Mouse (Mus musculus) urinary bladder, adult 18-20 months (tissue): ENCODE results near the gene Hectd1.

Experiments used
- DNase-seq, 2 experiments: peaks; one replicate each; pipeline ENCODE4 v3.0.0; 2022; ENCODE audit warnings: low spot score in 2 of 2, mixed read lengths in 2 of 2

The Hectd1 gene

DNA sequence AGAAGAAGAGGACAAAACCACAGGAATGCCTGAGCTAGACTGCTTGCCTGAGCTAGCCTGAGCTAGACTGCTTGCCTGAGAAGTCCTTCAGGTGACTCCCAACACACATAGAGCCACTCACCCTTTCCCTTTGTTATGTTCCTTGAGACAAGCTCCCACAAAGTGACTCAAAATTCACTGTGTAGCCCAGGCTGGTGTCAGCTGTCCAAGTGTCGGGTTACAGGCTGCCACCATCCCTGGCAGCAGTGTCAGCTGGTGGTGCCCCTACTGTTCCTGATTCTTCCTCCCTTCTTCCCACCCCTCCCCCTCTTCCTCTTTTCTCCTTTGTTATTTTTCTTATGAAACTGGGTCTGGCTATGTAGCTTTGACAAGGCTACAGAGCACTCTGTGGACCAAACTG lies 125.5 kb downstream of the Hectd1 start:
- DNase-seq, result no peak

DNA sequence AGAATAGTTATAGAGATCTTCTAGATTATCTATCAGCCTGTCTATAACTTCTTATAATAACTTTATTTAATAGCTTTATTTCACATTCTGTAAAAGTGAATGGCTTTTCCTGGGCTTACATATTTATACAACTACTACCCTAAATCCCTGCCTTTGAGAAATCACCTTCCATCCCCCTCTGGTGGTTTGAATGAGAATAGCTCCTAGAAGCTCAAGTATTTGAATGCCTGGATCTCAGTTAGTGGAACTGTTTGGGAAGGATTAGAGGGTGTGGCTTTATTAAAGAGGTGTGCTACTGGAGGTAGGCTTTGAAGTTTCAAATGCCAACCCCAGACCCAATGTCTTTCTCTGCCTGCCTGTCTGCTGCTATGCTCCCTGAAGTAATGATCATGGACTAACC lies 127.6 kb downstream of the Hectd1 start:
- DNase-seq, result no peak

DNA sequence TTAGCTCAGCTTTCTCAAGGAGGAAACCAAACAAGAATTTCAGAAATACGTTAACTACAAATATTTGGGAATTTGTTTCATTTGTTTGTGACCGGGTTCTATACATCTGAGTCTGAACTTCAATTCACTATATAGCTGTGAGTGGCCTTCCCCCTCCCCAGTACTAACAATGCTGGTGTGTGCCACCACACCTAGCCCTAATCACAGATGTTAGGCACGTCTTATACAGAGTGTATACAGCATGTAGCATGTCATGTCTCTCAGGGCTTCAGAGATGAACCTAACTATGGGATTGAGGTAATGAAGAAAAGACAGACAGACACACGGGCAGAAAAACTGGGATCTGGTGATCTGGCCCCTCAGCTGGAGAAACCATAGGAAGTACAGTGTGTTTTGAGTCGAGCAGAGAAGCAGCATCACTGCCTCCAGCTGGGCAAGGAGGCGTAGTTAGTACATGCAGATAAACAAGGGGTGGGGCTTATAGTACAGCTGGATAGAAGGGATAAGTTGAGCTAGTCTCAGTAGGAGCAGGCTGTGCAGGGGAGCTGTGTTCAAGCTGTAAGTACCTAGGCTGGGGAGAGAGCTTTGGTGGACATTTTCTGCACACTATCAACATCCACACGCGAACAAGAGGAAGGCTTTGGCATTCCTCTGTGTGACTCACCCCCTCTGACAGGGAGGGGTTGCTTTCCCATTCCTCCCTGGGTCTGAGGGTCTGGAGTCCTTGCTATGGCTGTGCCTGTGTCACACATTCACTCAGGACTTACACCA lies 129.5 kb downstream of the Hectd1 start:
- no peak for DNase-seq

DNA sequence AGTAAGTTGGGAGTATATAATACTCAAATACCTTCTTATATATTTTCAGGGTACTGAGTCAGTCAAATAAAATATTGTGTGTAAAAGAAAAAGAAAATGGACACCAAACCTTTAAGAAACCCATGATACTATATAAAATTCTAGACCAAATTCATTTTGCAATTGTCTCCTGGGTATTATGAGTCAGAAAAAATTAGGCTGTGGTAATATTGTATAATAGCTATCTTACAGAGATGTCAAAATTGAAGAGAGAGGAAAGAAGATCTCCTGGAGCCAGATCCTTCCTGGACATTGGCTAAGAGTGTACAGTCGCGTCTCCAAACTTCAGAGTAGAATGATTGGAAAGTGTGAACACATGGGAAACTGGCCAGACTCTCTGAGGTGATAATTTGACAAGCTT lies 133.2 kb downstream of the Hectd1 start:
- no peak for DNase-seq

DNA sequence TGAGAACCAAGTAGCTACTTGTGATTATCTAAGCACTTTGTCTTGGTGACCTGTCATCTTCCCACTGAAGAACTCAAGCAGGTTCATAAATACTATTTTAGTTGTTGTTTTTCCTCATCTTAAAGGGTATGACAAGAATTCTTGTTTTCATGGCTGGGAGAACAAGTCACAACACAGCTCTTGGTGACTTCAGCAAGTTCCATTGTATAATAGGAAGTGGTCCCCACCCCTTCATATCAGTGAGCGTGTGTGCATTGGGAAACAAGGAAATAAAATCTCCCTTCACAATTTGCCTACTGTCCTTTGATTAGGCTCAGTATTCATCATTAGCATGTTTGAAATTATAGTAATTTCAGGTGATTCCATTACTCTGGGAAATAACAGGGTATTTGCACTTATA lies 134.4 kb downstream of the Hectd1 start:
- no peak for DNase-seq

DNA sequence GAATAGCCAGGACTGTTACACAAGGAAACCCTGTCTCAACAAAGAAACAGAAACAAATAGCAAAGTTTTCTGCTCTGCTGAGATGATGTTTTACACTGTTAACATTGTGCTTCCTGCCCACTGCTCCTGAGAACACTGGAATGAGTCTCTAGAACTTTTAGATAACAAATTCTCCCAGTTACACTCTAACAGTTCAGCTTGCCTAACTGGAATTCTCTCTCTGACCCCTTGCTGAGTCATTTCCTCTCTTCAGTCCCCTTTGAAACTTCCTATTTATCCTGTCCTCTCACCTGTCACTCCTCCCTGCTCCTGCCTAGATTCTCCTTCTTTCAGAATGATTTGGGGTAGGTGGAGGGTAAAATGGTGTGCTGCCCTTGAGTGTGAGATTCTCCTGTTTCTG lies 135.2 kb downstream of the Hectd1 start:
- DNase-seq, result no peak
